Mouse (Mus musculus): ENCODE results near the gene Gm4491. TPM values are rescaled to one million over a fixed set of nuclear protein-coding genes. Genes with fewer than 3 reads are reported as not detected.

Gene Gm4491
- not detected for polyA plus RNA-seq (2014; fragmentation: Illumina TruSeq; extraction: RNeasy Lipid Tissue Mini Kit (QIAGEN cat#74804); ENCODE audit: low read depth, low replicate concordance)

GRCm38 (mm10) chr14:57115823-57116544 is at the start of gene Gm4491:
Gm4491 (minus strand) TSS chr14:57115883.

GRCm38 (mm10) chr14:57133161-57133661 is 17.5 kb upstream of the Gm4491 start, which contains the start of gene Gjb6:
Gjb6 (minus strand) TSS chr14:57133611.

GRCm38 (mm10) chr14:57104106-57105023 is 11.3 kb downstream of the Gm4491 start, which contains the start of gene Gjb2:
Gjb2 (minus strand) TSS chr14:57104702.

Other genes starting within 250 kb of the Gm4491 start
- 44.4 TPM for gene Zmym2, start 229.2 kb downstream of the Gm4491 start, polyA plus RNA-seq (2014; fragmentation: Illumina TruSeq; extraction: RNeasy Lipid Tissue Mini Kit (QIAGEN cat#74804); ENCODE audit: low read depth, low replicate concordance)
- gene Gja3, start 57.8 kb downstream of the Gm4491 start, polyA plus RNA-seq (2014; fragmentation: Illumina TruSeq; extraction: RNeasy Lipid Tissue Mini Kit (QIAGEN cat#74804); ENCODE audit: low read depth, low replicate concordance), result not detected
- gene Gjb2, start 11.2 kb downstream of the Gm4491 start, polyA plus RNA-seq (2014; fragmentation: Illumina TruSeq; extraction: RNeasy Lipid Tissue Mini Kit (QIAGEN cat#74804); ENCODE audit: low read depth, low replicate concordance), result 334 TPM
- gene Gjb6, start 17.7 kb upstream of the Gm4491 start, polyA plus RNA-seq (2014; fragmentation: Illumina TruSeq; extraction: RNeasy Lipid Tissue Mini Kit (QIAGEN cat#74804); ENCODE audit: low read depth, low replicate concordance), result not detected

All from liver, adult 10 weeks (tissue).